Mouse (Mus musculus): ENCODE measurements around the gene Tcf23. TPM values are rescaled to one million over a fixed set of nuclear protein-coding genes. Genes with fewer than 3 reads are reported as not detected.
"Not testable (repeated sequence)": the region's sequence is repeated elsewhere in the genome, so short reads cannot be mapped to it uniquely, and the experiment has no call there.

Gene Tcf23
- polyA plus RNA-seq, 1 experiment from 2014 or later, result 2.2 TPM

GRCm38 (mm10) chr5:31012737-31013136 is 44.3 kb downstream of the Tcf23 start:
- H3K27ac ChIP-seq (ENCODE audit: low read length), result no peak overlapping the region
- H3K9me3 ChIP-seq (ENCODE audit: low read length), result no peaks in the 10 kb centered on the region
- 68% methylated on average over 3 of the region's 3 CpGs for WGBS
- no peak overlapping the region for H3K4me2 ChIP-seq (replicated peaks; ENCODE audit: low read depth, low read length)
- no peak overlapping the region for H3K9ac ChIP-seq (replicated peaks; ENCODE audit: low read length)
- H3K36me3 ChIP-seq (ENCODE audit: insufficient read depth, low read length), result no peaks in the 10 kb centered on the region
- no peaks in the 10 kb centered on the region for H3K4me1 ChIP-seq (ENCODE audit: insufficient read depth, low read length)
- ATAC-seq (ENCODE audit: low FRiP score, low TSS enrichment), result no peak
- H3K27me3 ChIP-seq (ENCODE audit: insufficient read depth, low read length), result no peaks in the 10 kb centered on the region
- no peak overlapping the region for H3K4me3 ChIP-seq (ENCODE audit: low read length)

- H3K9me3 ChIP-seq (ENCODE audit: low read length), result no peaks in the 10 kb centered on the region
- H3K4me3 ChIP-seq (ENCODE audit: low read length), result no peak overlapping the region
- no peaks in the 10 kb centered on the region for H3K36me3 ChIP-seq (ENCODE audit: insufficient read depth, low read length)
- no peak overlapping the region for H3K9ac ChIP-seq (replicated peaks; ENCODE audit: low read length)
- WGBS, result 73% methylated on average over 2 of the region's 2 CpGs
- H3K4me2 ChIP-seq (replicated peaks; ENCODE audit: low read depth, low read length), result no peak overlapping the region
- no peaks in the 10 kb centered on the region for H3K4me1 ChIP-seq (ENCODE audit: insufficient read depth, low read length)
- no peak for ATAC-seq (ENCODE audit: low FRiP score, low TSS enrichment)
- H3K27ac ChIP-seq (ENCODE audit: low read length), result no peak overlapping the region
- no peaks in the 10 kb centered on the region for H3K27me3 ChIP-seq (ENCODE audit: insufficient read depth, low read length)
Observed at GRCm38 (mm10) chr5:31015913-31016312, 47.5 kb downstream of the Tcf23 start.

- not testable (repeated sequence) for H3K9me3 ChIP-seq (ENCODE audit: low read length); H3K27me3 ChIP-seq (ENCODE audit: insufficient read depth, low read length); H3K36me3 ChIP-seq (ENCODE audit: insufficient read depth, low read length); H3K9ac ChIP-seq (replicated peaks; ENCODE audit: low read length); H3K4me2 ChIP-seq (replicated peaks; ENCODE audit: low read depth, low read length); H3K4me1 ChIP-seq (ENCODE audit: insufficient read depth, low read length); H3K4me3 ChIP-seq (ENCODE audit: low read length); H3K27ac ChIP-seq (ENCODE audit: low read length); ATAC-seq (ENCODE audit: low FRiP score, low TSS enrichment)
- WGBS, result 93% methylated on average over 4 of the region's 5 CpGs
Observed at GRCm38 (mm10) chr5:31021790-31022189, 53.3 kb downstream of the Tcf23 start.

- WGBS, result 52% methylated on average over 1 of the region's 1 CpGs
- no peak overlapping the region for H3K27ac ChIP-seq (ENCODE audit: low read length)
- no peak for ATAC-seq (ENCODE audit: low FRiP score, low TSS enrichment)
- no peaks in the 10 kb centered on the region for H3K36me3 ChIP-seq (ENCODE audit: insufficient read depth, low read length)
- peaks cover 4% of the 10 kb centered on the region; the same call in 1 of the 2 replicates for H3K4me1 ChIP-seq (ENCODE audit: insufficient read depth, low read length)
- H3K9me3 ChIP-seq (ENCODE audit: low read length), result no peaks in the 10 kb centered on the region
- no peak overlapping the region for H3K4me3 ChIP-seq (ENCODE audit: low read length)
- no peaks in the 10 kb centered on the region for H3K27me3 ChIP-seq (ENCODE audit: insufficient read depth, low read length)
- H3K9ac ChIP-seq (replicated peaks; ENCODE audit: low read length), result no peak overlapping the region
- no peak overlapping the region for H3K4me2 ChIP-seq (replicated peaks; ENCODE audit: low read depth, low read length)
Observed at GRCm38 (mm10) chr5:31022690-31023089, 54.2 kb downstream of the Tcf23 start.

- no peaks in the 10 kb centered on the region for H3K9me3 ChIP-seq (ENCODE audit: low read length)
- H3K4me1 ChIP-seq (ENCODE audit: insufficient read depth, low read length), result peaks cover 4% of the 10 kb centered on the region; the same call in 1 of the 2 replicates
- H3K27me3 ChIP-seq (ENCODE audit: insufficient read depth, low read length), result no peaks in the 10 kb centered on the region
- WGBS, result 4% methylated on average over 3 of the region's 4 CpGs
- no peaks in the 10 kb centered on the region for H3K36me3 ChIP-seq (ENCODE audit: insufficient read depth, low read length)
- no peak overlapping the region for H3K9ac ChIP-seq (replicated peaks; ENCODE audit: low read length)
- H3K27ac ChIP-seq (ENCODE audit: low read length), result no peak overlapping the region
- no peak overlapping the region for H3K4me2 ChIP-seq (replicated peaks; ENCODE audit: low read depth, low read length)
- ATAC-seq (ENCODE audit: low FRiP score, low TSS enrichment), result no peak
- no peak overlapping the region for H3K4me3 ChIP-seq (ENCODE audit: low read length)
Observed at GRCm38 (mm10) chr5:31023254-31023653, 54.8 kb downstream of the Tcf23 start.

GRCm38 (mm10) chr5:31024641-31025040 is 56.2 kb downstream of the Tcf23 start:
- H3K9me3 ChIP-seq (ENCODE audit: low read length), result no peaks in the 10 kb centered on the region
- H3K4me2 ChIP-seq (replicated peaks; ENCODE audit: low read depth, low read length), result no peak overlapping the region
- H3K9ac ChIP-seq (replicated peaks; ENCODE audit: low read length), result no peak overlapping the region
- H3K36me3 ChIP-seq (ENCODE audit: insufficient read depth, low read length), result no peaks in the 10 kb centered on the region
- no peak overlapping the region for H3K27ac ChIP-seq (ENCODE audit: low read length)
- H3K27me3 ChIP-seq (ENCODE audit: insufficient read depth, low read length), result no peaks in the 10 kb centered on the region
- peaks cover 4% of the 10 kb centered on the region; the same call in 1 of the 2 replicates for H3K4me1 ChIP-seq (ENCODE audit: insufficient read depth, low read length)
- no peak overlapping the region for H3K4me3 ChIP-seq (ENCODE audit: low read length)
- no peak for ATAC-seq (ENCODE audit: low FRiP score, low TSS enrichment)

Other genes with a start within 250 kb of the Tcf23 start
- 22.1 and 22.7 TPM in 2 replicates for gene Mapre3, start 154.0 kb upstream of the Tcf23 start, polyA plus RNA-seq (2015; fragmentation: Nextera tagmentation; extraction: Ambion mirVana)
- gene Tmem214, start 100.7 kb upstream of the Tcf23 start, polyA plus RNA-seq (2015; fragmentation: Nextera tagmentation; extraction: Ambion mirVana), result 96.8 and 98.3 TPM in 2 replicates
- gene Agbl5, start 80.0 kb upstream of the Tcf23 start, polyA plus RNA-seq (2015; fragmentation: Nextera tagmentation; extraction: Ambion mirVana), result 23.9 and 27.1 TPM in 2 replicates
- 457 and 467 TPM in 2 replicates for gene Ost4, start 60.9 kb upstream of the Tcf23 start, polyA plus RNA-seq (2015; fragmentation: Nextera tagmentation; extraction: Ambion mirVana)
- 335 and 366 TPM in 2 replicates for gene Emilin1, start 55.3 kb upstream of the Tcf23 start, polyA plus RNA-seq (2015; fragmentation: Nextera tagmentation; extraction: Ambion mirVana)
- 38.8 and 41.4 TPM in 2 replicates for gene Khk, start 47.2 kb upstream of the Tcf23 start, polyA plus RNA-seq (2015; fragmentation: Nextera tagmentation; extraction: Ambion mirVana)
- 17.9 and 20.3 TPM in 2 replicates for gene Cgref1, start 23.1 kb upstream of the Tcf23 start, polyA plus RNA-seq (2015; fragmentation: Nextera tagmentation; extraction: Ambion mirVana)
- gene Preb, start 8.3 kb upstream of the Tcf23 start, polyA plus RNA-seq (2015; fragmentation: Nextera tagmentation; extraction: Ambion mirVana), result 172 TPM in 2 replicates
- gene Atraid, start 79.7 kb downstream of the Tcf23 start, polyA plus RNA-seq (2015; fragmentation: Nextera tagmentation; extraction: Ambion mirVana), result 158 and 163 TPM in 2 replicates
- 14.6 and 14.7 TPM in 2 replicates for gene Slc5a6, start 80.3 kb downstream of the Tcf23 start, polyA plus RNA-seq (2015; fragmentation: Nextera tagmentation; extraction: Ambion mirVana)
- 36.0 and 38.7 TPM in 2 replicates for gene Cad, start 86.1 kb downstream of the Tcf23 start, polyA plus RNA-seq (2015; fragmentation: Nextera tagmentation; extraction: Ambion mirVana)
- not detected in 2 replicates for gene Dnajc5g, start 137.6 kb downstream of the Tcf23 start, polyA plus RNA-seq (2015; fragmentation: Nextera tagmentation; extraction: Ambion mirVana)
- 3.4 and 4.5 TPM in 2 replicates for gene Slc30a3, start 139.6 kb downstream of the Tcf23 start, polyA plus RNA-seq (2015; fragmentation: Nextera tagmentation; extraction: Ambion mirVana)
- 0.19 and 0.28 TPM in 2 replicates for gene Trim54, start 148.1 kb downstream of the Tcf23 start, polyA plus RNA-seq (2015; fragmentation: Nextera tagmentation; extraction: Ambion mirVana)
- not detected in 2 replicates for gene Ucn, start 170.2 kb downstream of the Tcf23 start, polyA plus RNA-seq (2015; fragmentation: Nextera tagmentation; extraction: Ambion mirVana)
- 79.0 and 79.3 TPM in 2 replicates for gene Mpv17, start 185.6 kb downstream of the Tcf23 start, polyA plus RNA-seq (2015; fragmentation: Nextera tagmentation; extraction: Ambion mirVana)
- gene Gm29609, start 211.2 kb downstream of the Tcf23 start, polyA plus RNA-seq (2015; fragmentation: Nextera tagmentation; extraction: Ambion mirVana), result 1.9 and 2.1 TPM in 2 replicates
- gene Gtf3c2, start 211.5 kb downstream of the Tcf23 start, polyA plus RNA-seq (2015; fragmentation: Nextera tagmentation; extraction: Ambion mirVana), result 82.8 and 99.0 TPM in 2 replicates
- 151 and 165 TPM in 2 replicates for gene Snx17, start 224.6 kb downstream of the Tcf23 start, polyA plus RNA-seq (2015; fragmentation: Nextera tagmentation; extraction: Ambion mirVana)
- 76.1 and 81.5 TPM in 2 replicates for gene Eif2b4, start 224.8 kb downstream of the Tcf23 start, polyA plus RNA-seq (2015; fragmentation: Nextera tagmentation; extraction: Ambion mirVana)
- gene Zfp513, start 233.6 kb downstream of the Tcf23 start, polyA plus RNA-seq (2015; fragmentation: Nextera tagmentation; extraction: Ambion mirVana), result 9.9 and 10.9 TPM in 2 replicates

Data from kidney, embryonic 16.5 days (tissue).